14 mouse cellular contexts compared by ENCODE assay signal in genomic region chr13:13549687-13550660, GRCm38 (mm10). TPM values are rescaled to one million over a fixed set of nuclear protein-coding genes. Genes with fewer than 3 reads are reported as not detected.
DNase-seq lines count a peak whose midpoint lies in the region; ATAC-seq and TF ChIP-seq lines count a peak whose summit lies in the region.
"Had no signal": no experiment of that assay in that cellular context is flagged by ENCODE, and none has a peak within 500 bp of the region (broad histone marks: within the 10 kb centered on the region; RNA-seq: fewer than 3 reads in every experiment).

No protein-coding gene starts in this region.

- peak; percentile 32 for DNase-seq in adrenal gland, postnatal 14 days
- DNase-seq in adrenal gland, adult 18-20 months (ENCODE audit: low spot score in 2 of 2), result no peak
- DNase-seq in brain, embryonic 14.5 days (ENCODE audit: low read depth), result peak; percentile 23
- DNase-seq in lung, postnatal 14 days, result peak; percentile 40
- no peak for DNase-seq in cerebellum, adult 9-11 months
- no peak for DNase-seq in stomach, postnatal 0 days (ENCODE audit: low spot score)
- DNase-seq: thymus, postnatal 36 days had no signal

- no peak for TF ChIP-seq POLR2A in brain, embryonic 14.5 days (IDR thresholded peaks at IDR 0.05; ENCODE audit: borderline replicate concordance, extremely low read depth, insufficient read depth, insufficient read length, poor library complexity, severe bottlenecking)

- no peak overlapping the region for H3K27ac ChIP-seq in kidney, embryonic 15.5 days
- H3K27ac ChIP-seq in kidney, embryonic 16.5 days (ENCODE audit: low read length), result no peak overlapping the region
- H3K27ac ChIP-seq in stomach, postnatal 0 days (replicated peaks), result no peak overlapping the region
- H3K27ac ChIP-seq: intestine, embryonic 15.5 days; limb, embryonic 15.5 days; neural tube, embryonic 13.5 days had no signal

- H3K9me3 ChIP-seq in kidney, embryonic 15.5 days (replicated peaks), result no peaks in the 10 kb centered on the region
- H3K9me3 ChIP-seq in kidney, embryonic 16.5 days (ENCODE audit: low read length), result no peaks in the 10 kb centered on the region
- no peaks in the 10 kb centered on the region for H3K9me3 ChIP-seq in stomach, postnatal 0 days (ENCODE audit: control insufficient read depth, low read length)
- H3K9me3 ChIP-seq: G1E; intestine, embryonic 15.5 days; limb, embryonic 15.5 days; neural tube, embryonic 13.5 days had no signal

- no peak overlapping the region for H3K9ac ChIP-seq in kidney, embryonic 15.5 days
- H3K9ac ChIP-seq in kidney, embryonic 16.5 days (replicated peaks; ENCODE audit: low read length), result no peak overlapping the region
- H3K9ac ChIP-seq in stomach, postnatal 0 days (ENCODE audit: low read length), result no peak overlapping the region
- H3K9ac ChIP-seq: intestine, embryonic 15.5 days; limb, embryonic 15.5 days; neural tube, embryonic 13.5 days had no signal

- H3K27me3 ChIP-seq in kidney, embryonic 15.5 days, result no peaks in the 10 kb centered on the region
- H3K27me3 ChIP-seq in kidney, embryonic 16.5 days (ENCODE audit: insufficient read depth, low read length), result no peaks in the 10 kb centered on the region
- H3K27me3 ChIP-seq in stomach, postnatal 0 days (ENCODE audit: control insufficient read depth, insufficient read depth, low read length), result no peaks in the 10 kb centered on the region
- H3K27me3 ChIP-seq: intestine, embryonic 15.5 days; limb, embryonic 15.5 days; neural tube, embryonic 13.5 days had no signal

- TF ChIP-seq EP300 in stomach, postnatal 0 days (optimal IDR thresholded peaks at IDR 0.05), result no peak

- no peak for TF ChIP-seq CTCF in brain, embryonic 14.5 days (IDR thresholded peaks at IDR 0.05; ENCODE audit: borderline replicate concordance, extremely low read depth, insufficient read depth, insufficient read length)
- no peak for TF ChIP-seq CTCF in stomach, postnatal 0 days (IDR thresholded peaks at IDR 0.05; ENCODE audit: low read depth)

- 69% methylated on average over 9 of the region's 9 CpGs for WGBS in kidney, embryonic 15.5 days
- 69% methylated on average over 9 of the region's 9 CpGs for WGBS in kidney, embryonic 16.5 days
- 65% methylated on average over 9 of the region's 9 CpGs for WGBS in stomach, postnatal 0 days

- H3K4me3 ChIP-seq in kidney, embryonic 15.5 days (replicated peaks), result no peak overlapping the region
- no peak overlapping the region for H3K4me3 ChIP-seq in kidney, embryonic 16.5 days (ENCODE audit: low read length)
- no peak overlapping the region for H3K4me3 ChIP-seq in stomach, postnatal 0 days (ENCODE audit: low read depth, low read length)
- H3K4me3 ChIP-seq: intestine, embryonic 15.5 days; limb, embryonic 15.5 days; neural tube, embryonic 13.5 days had no signal

- H3K4me2 ChIP-seq in kidney, embryonic 15.5 days, result no peak overlapping the region
- H3K4me2 ChIP-seq in kidney, embryonic 16.5 days (replicated peaks; ENCODE audit: low read depth, low read length), result no peak overlapping the region
- no peak overlapping the region for H3K4me2 ChIP-seq in stomach, postnatal 0 days (replicated peaks; ENCODE audit: low read depth)
- H3K4me2 ChIP-seq: intestine, embryonic 15.5 days; limb, embryonic 15.5 days; neural tube, embryonic 13.5 days had no signal

- H3K36me3 ChIP-seq in kidney, embryonic 15.5 days, result no peaks in the 10 kb centered on the region
- no peaks in the 10 kb centered on the region for H3K36me3 ChIP-seq in kidney, embryonic 16.5 days (ENCODE audit: insufficient read depth, low read length)
- no peaks in the 10 kb centered on the region for H3K36me3 ChIP-seq in stomach, postnatal 0 days (ENCODE audit: control insufficient read depth, insufficient read depth, low read length)
- H3K36me3 ChIP-seq: G1E; intestine, embryonic 15.5 days; limb, embryonic 15.5 days; neural tube, embryonic 13.5 days had no signal

- ATAC-seq in kidney, embryonic 15.5 days (replicated peaks; ENCODE audit: low FRiP score), result 0 out of 2 replicates have a peak, but pooled peaks have one; percentile 37
- ATAC-seq in kidney, embryonic 16.5 days (ENCODE audit: low FRiP score, low TSS enrichment), result no peak
- no peak for ATAC-seq in stomach, postnatal 0 days (ENCODE audit: low FRiP score, low TSS enrichment)
- ATAC-seq: activated CD4-positive, CD25-positive, alpha-beta regulatory T cell, adult 4 months; intestine, embryonic 15.5 days had no signal

- no peaks in the 10 kb centered on the region for H3K4me1 ChIP-seq in kidney, embryonic 15.5 days
- H3K4me1 ChIP-seq in kidney, embryonic 16.5 days (ENCODE audit: insufficient read depth, low read length), result peaks cover 10% of the 10 kb centered on the region; the same call in 1 of the 2 replicates
- H3K4me1 ChIP-seq in stomach, postnatal 0 days (replicated peaks; ENCODE audit: control insufficient read depth, insufficient read depth), result no peaks in the 10 kb centered on the region
- H3K4me1 ChIP-seq: intestine, embryonic 15.5 days; limb, embryonic 15.5 days; neural tube, embryonic 13.5 days had no signal

RNA-seq across cellular contexts. Expression of gene Lyst, which starts 40.2 kb away (rescaled TPM):
- 25.2 and 29.1 TPM in 2 replicates for total RNA-seq in adrenal gland, postnatal 14 days (2021)
- total RNA-seq in adrenal gland, adult 18-20 months (2021), result 10 to 100 TPM; 18.0 to 22.6 TPM
- polyA plus RNA-seq in kidney, embryonic 15.5 days (2015; fragmentation: Nextera tagmentation; extraction: Ambion mirVana), result 4.2 and 6.3 TPM in 2 replicates
- polyA plus RNA-seq in kidney, embryonic 16.5 days (2015; fragmentation: Nextera tagmentation; extraction: Ambion mirVana), result 3.2 and 4.6 TPM in 2 replicates
- 4.8 and 7.3 TPM in 2 replicates for polyA plus RNA-seq in brain, embryonic 14.5 days (2012; rRNA removed)
- polyA plus RNA-seq in stomach, postnatal 0 days (2015; fragmentation: Nextera tagmentation; extraction: Ambion mirVana), result 2.0 and 2.6 TPM in 2 replicates

Comparison
In these comparisons a context has a peak if more than half of its experiments do, and no peak if none do; other contexts are left out.
1. DNase-seq: peak in adrenal gland, postnatal 14 days (single experiment), brain, embryonic 14.5 days (single experiment) and lung, postnatal 14 days (single experiment); none in adrenal gland, adult 18-20 months (0 of 2), cerebellum, adult 9-11 months (single experiment) and stomach, postnatal 0 days (single experiment).